Mouse (Mus musculus): ENCODE results near the gene Scn2a. TPM values are rescaled to one million over a fixed set of nuclear protein-coding genes. Genes with fewer than 3 reads are reported as not detected.

The Scn2a gene
- polyA plus RNA-seq, 1 experiment: 1.5 TPM

DNA sequence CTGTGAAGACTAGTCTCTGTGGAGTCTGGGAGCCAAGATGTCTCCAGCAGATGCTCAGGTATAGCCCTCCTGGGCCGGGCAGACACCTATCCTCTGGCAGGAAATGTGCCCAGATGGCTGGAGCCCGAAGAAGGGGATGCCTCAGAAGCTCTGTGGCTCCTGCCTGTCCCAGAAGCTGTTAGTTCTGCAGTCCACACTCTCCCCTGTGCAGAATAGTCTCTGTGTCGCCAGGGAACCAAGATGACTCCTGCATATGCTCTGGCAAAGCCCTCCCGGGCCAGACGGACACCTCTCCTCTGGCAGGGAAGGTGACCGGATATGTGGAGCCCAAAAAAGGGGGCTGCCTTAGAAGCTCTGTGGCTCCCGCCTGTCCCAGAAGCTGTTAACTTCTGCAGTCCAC, 32.1 kb downstream of the Scn2a start:
- H3K36me3 ChIP-seq (ENCODE audit: control insufficient read depth, insufficient read depth, low read length): no peaks in the 10 kb centered on the region
- no peak overlapping the region for H3K4me3 ChIP-seq (ENCODE audit: control insufficient read depth, low read depth, low read length)
- no peaks in the 10 kb centered on the region for H3K4me1 ChIP-seq (ENCODE audit: control insufficient read depth, insufficient read depth, low read length)
- H3K27me3 ChIP-seq (ENCODE audit: control insufficient read depth, insufficient read depth, low read length): no peaks in the 10 kb centered on the region
- H3K27ac ChIP-seq (ENCODE audit: control insufficient read depth, insufficient read depth, low read depth, low read length): no peak overlapping the region
- TF ChIP-seq CTCF (IDR thresholded peaks at IDR 0.05; ENCODE audit: control insufficient read depth, insufficient read depth, insufficient replicate concordance, low read depth, low read length): no peak
- no peak for TF ChIP-seq POLR2A (IDR thresholded peaks at IDR 0.05; ENCODE audit: control insufficient read depth, low read depth, low read length)

DNA sequence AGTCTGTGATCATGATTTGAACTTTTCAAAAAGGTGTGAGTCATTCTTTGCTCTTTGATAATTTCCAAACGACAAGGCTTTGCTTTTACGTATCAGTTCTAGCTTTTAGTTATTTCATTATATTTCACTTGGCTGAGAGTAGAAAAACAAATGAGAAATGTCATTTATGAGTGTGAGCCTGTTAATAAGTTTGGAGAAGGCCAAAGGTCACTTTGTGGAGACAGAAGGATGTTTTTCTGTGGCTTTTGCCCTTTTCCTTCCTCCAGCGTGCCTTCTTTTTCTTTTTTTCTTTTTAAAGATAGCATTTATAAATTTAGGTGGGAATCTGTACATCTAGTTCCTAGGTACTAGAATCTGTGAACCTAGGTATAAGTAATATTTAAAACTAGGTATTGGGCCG, 36.5 kb downstream of the Scn2a start:
- TF ChIP-seq CTCF (IDR thresholded peaks at IDR 0.05; ENCODE audit: control insufficient read depth, insufficient read depth, insufficient replicate concordance, low read depth, low read length) (no peak), POLR2A (IDR thresholded peaks at IDR 0.05; ENCODE audit: control insufficient read depth, low read depth, low read length) (no peak)
- Histone ChIP-seq H3K4me1 (ENCODE audit: control insufficient read depth, insufficient read depth, low read length) (no peaks in the 10 kb centered on the region), H3K27me3 (ENCODE audit: control insufficient read depth, insufficient read depth, low read length) (no peaks in the 10 kb centered on the region), H3K27ac (ENCODE audit: control insufficient read depth, insufficient read depth, low read depth, low read length) (no peak overlapping the region), H3K4me3 (ENCODE audit: control insufficient read depth, low read depth, low read length) (no peak overlapping the region), H3K36me3 (ENCODE audit: control insufficient read depth, insufficient read depth, low read length) (no peaks in the 10 kb centered on the region)

DNA sequence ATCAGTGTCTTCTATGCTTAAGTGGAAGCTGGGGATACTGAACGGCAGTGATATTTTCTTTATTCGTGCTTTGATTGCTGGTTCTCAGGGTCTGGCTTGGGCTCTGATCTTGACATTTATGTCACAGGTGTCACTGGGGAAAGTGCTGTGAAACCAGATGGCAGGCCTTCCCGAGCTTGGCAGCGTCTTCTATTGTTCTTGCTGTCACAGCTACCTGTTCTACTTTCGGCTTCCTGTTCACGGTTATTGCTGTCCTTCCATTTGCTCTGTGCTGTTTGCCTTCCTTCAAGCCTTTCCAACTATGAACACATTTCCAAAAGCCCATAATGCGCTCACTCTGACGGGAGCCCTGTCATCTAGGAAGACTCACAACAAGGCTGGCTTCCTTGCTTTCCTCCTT, 37.9 kb downstream of the Scn2a start:
- TF ChIP-seq CTCF (IDR thresholded peaks at IDR 0.05; ENCODE audit: control insufficient read depth, insufficient read depth, insufficient replicate concordance, low read depth, low read length) (no peak), POLR2A (IDR thresholded peaks at IDR 0.05; ENCODE audit: control insufficient read depth, low read depth, low read length) (no peak)
- no peaks in the 10 kb centered on the region for H3K36me3 ChIP-seq (ENCODE audit: control insufficient read depth, insufficient read depth, low read length)
- no peaks in the 10 kb centered on the region for H3K4me1 ChIP-seq (ENCODE audit: control insufficient read depth, insufficient read depth, low read length)
- no peaks in the 10 kb centered on the region for H3K27me3 ChIP-seq (ENCODE audit: control insufficient read depth, insufficient read depth, low read length)
- H3K4me3 ChIP-seq (ENCODE audit: control insufficient read depth, low read depth, low read length): no peak overlapping the region
- H3K27ac ChIP-seq (ENCODE audit: control insufficient read depth, insufficient read depth, low read depth, low read length): no peak overlapping the region

DNA sequence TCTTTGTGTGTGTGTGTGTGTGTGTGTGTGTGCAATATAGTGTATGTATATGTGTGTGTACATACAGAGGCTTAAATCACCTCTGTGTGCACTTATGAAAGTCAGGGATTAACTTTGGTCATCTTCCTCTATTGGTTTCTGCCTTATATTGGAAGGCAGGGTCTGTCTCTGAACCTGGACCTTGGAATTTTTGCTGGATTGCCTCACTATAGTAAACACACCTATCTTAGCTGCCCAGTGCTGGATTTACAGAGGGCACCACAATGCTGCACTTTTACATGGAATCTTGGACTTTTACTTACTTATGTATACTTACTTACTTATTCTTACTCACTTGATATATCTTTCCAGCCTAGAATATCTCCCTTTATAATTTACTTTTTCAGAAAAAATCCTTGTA, 43.3 kb downstream of the Scn2a start:
- TF ChIP-seq POLR2A (IDR thresholded peaks at IDR 0.05; ENCODE audit: control insufficient read depth, low read depth, low read length): no peak
- TF ChIP-seq CTCF (IDR thresholded peaks at IDR 0.05; ENCODE audit: control insufficient read depth, insufficient read depth, insufficient replicate concordance, low read depth, low read length): no peak
- Histone ChIP-seq H3K4me3 (ENCODE audit: control insufficient read depth, low read depth, low read length) (no peak overlapping the region), H3K4me1 (ENCODE audit: control insufficient read depth, insufficient read depth, low read length) (no peaks in the 10 kb centered on the region), H3K27ac (ENCODE audit: control insufficient read depth, insufficient read depth, low read depth, low read length) (no peak overlapping the region), H3K27me3 (ENCODE audit: control insufficient read depth, insufficient read depth, low read length) (no peaks in the 10 kb centered on the region), H3K36me3 (ENCODE audit: control insufficient read depth, insufficient read depth, low read length) (no peaks in the 10 kb centered on the region)

DNA sequence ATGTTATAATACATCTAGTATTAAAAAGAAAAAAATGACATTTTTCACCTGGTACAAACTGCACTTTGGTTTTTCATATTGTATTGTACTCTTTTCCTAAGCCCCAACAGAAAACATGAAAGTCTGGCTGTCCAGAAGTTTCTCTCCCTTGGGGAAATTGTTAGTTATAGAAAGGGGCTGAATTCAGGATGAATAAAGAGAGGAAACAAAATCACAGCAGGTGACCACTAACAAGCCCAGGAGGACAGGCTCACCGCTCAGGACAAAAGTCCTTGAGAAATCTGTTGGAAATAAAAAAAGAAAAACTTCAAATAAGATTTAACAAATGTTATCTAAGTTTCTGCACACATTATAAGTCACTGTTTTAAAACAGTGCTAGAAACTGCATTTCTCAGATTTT, 43.9 kb downstream of the Scn2a start:
- H3K27me3 ChIP-seq (ENCODE audit: control insufficient read depth, insufficient read depth, low read length): no peaks in the 10 kb centered on the region
- H3K27ac ChIP-seq (ENCODE audit: control insufficient read depth, insufficient read depth, low read depth, low read length): no peak overlapping the region
- H3K36me3 ChIP-seq (ENCODE audit: control insufficient read depth, insufficient read depth, low read length): no peaks in the 10 kb centered on the region
- no peak overlapping the region for H3K4me3 ChIP-seq (ENCODE audit: control insufficient read depth, low read depth, low read length)
- H3K4me1 ChIP-seq (ENCODE audit: control insufficient read depth, insufficient read depth, low read length): no peaks in the 10 kb centered on the region
- no peak for TF ChIP-seq CTCF (IDR thresholded peaks at IDR 0.05; ENCODE audit: control insufficient read depth, insufficient read depth, insufficient replicate concordance, low read depth, low read length)
- TF ChIP-seq POLR2A (IDR thresholded peaks at IDR 0.05; ENCODE audit: control insufficient read depth, low read depth, low read length): no peak

DNA sequence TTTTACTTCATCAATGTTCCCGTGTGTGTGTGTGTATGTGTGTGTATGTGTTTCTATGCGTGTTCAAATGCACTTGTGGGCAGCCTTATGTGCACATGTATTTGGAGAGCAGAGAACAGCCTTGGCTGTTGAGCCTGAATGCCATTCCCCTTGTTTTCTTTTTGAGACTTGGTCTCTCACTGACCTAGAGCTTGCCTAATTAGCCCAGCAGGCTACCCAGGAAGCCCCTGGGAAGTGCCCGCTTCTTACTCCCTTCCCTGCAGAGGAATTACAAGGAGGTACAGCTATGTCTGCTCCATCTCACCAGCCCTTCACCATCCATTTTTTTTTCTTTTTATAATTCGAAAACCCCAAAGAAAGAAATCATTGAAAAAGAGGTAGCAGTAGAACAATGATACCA, 44.6 kb downstream of the Scn2a start:
- Histone ChIP-seq H3K27ac (ENCODE audit: control insufficient read depth, insufficient read depth, low read depth, low read length) (no peak overlapping the region), H3K36me3 (ENCODE audit: control insufficient read depth, insufficient read depth, low read length) (no peaks in the 10 kb centered on the region), H3K4me3 (ENCODE audit: control insufficient read depth, low read depth, low read length) (no peak overlapping the region), H3K4me1 (ENCODE audit: control insufficient read depth, insufficient read depth, low read length) (no peaks in the 10 kb centered on the region), H3K27me3 (ENCODE audit: control insufficient read depth, insufficient read depth, low read length) (no peaks in the 10 kb centered on the region)
- no peak for TF ChIP-seq POLR2A (IDR thresholded peaks at IDR 0.05; ENCODE audit: control insufficient read depth, low read depth, low read length)
- no peak for TF ChIP-seq CTCF (IDR thresholded peaks at IDR 0.05; ENCODE audit: control insufficient read depth, insufficient read depth, insufficient replicate concordance, low read depth, low read length)

DNA sequence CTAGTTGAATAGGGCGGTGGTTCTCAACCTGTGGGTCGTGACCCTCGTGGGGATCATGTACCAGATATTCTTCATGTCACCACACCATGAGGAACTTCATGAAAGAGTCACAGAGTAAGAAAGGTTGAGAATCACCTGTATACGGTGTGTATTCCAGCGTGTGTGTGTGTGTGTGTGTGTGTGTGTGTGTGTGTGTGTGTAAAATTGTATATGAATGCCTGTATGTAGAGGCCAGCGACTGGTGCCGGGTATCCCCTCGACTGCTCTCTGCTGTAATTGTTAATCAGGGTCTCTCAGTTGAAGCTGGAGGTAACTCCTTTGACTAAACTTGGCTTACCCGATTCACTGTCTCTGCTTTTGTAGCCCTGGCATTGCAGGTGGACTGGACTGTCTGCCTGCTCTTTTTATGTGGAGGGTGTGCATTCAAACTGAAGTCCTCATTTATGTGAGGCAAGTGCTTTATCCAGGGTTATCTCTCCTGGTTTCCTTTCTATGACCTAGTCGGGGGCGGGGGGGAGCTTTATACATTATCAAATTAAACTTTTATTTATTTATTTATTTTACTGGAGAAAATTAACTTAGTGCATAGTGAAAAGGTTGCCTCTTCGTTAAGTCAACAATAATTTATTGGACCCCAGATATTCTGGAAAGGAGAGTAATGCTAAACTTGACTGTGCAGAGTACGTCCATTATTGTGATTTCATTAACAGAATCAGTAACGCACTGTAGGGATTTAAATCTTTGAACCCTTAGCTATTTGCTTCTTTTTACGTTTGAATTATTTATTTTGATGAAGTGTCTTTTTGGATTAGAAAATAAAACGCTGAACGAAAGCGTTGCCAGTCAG, 47.2 kb downstream of the Scn2a start:
- TF ChIP-seq POLR2A (IDR thresholded peaks at IDR 0.05; ENCODE audit: control insufficient read depth, low read depth, low read length) (no peak), CTCF (IDR thresholded peaks at IDR 0.05; ENCODE audit: control insufficient read depth, insufficient read depth, insufficient replicate concordance, low read depth, low read length) (no peak)
- H3K4me3 ChIP-seq (ENCODE audit: control insufficient read depth, low read depth, low read length): no peak overlapping the region; the same call in 1 of the 2 replicates
- H3K27ac ChIP-seq (ENCODE audit: control insufficient read depth, insufficient read depth, low read depth, low read length): no peak overlapping the region
- no peaks in the 10 kb centered on the region for H3K27me3 ChIP-seq (ENCODE audit: control insufficient read depth, insufficient read depth, low read length)
- H3K36me3 ChIP-seq (ENCODE audit: control insufficient read depth, insufficient read depth, low read length): no peaks in the 10 kb centered on the region
- no peaks in the 10 kb centered on the region for H3K4me1 ChIP-seq (ENCODE audit: control insufficient read depth, insufficient read depth, low read length)

All from testis, adult 2 months (tissue).